Comparison of ENCODE assay signal across 17 mouse cellular contexts in the genomic region with DNA sequence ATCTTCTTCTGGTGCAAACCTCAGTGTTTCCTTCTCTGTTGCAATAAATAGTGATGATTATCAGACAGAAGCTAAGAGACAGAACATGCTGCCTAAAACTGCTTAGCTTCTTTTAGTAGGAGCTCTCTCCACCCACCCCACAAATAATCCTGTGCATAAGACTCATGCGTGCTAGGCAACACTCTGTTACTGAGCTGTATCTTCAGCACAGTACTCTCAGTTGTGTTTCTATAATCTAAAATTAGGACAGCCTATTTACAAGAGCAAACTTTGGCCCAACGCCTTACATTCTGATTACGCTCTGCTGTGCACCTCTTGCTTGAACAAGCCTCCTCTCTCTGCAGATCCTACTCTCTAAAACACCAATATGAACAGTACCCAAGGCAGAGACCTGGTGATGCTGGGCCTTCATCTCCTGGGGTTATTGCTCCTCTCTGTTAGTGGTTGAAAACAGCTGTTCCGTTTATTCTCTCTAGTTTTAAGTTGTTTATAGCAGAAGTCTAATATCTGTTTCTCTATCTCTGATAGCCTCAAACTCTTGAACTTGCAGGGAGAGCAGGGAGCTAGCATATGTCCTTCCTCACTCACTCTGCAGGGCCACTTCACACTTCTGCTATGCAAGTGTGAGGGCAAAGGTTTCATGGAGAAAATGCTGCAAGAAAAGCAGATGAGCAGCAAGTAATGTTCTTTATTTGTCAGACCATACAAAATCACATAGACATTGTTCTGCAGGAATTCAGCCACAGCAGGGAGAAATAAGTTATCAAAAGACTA.
DNase-seq lines count a peak whose midpoint lies in the region; ATAC-seq and TF ChIP-seq lines count a peak whose summit lies in the region.
"Had no signal": no experiment of that assay in that cellular context is flagged by ENCODE, and none has a peak within 500 bp of the region (broad histone marks: within the 10 kb centered on the region; RNA-seq: fewer than 3 reads in every experiment).

No protein-coding gene starts in this region.

- intact Hi-C loops in gastrocnemius, adult 2 months (cut with DNase I), result no loop called here
- intact Hi-C loops in gastrocnemius, postnatal 36 days (cut with DNase I), result no loop called here

- no peaks in the 10 kb centered on the region for H3K27me3 ChIP-seq in lung, postnatal 0 days (replicated peaks; ENCODE audit: insufficient read depth, low read length)
- H3K27me3 ChIP-seq in forebrain, embryonic 13.5 days, result no peaks in the 10 kb centered on the region
- H3K27me3 ChIP-seq: hindbrain, embryonic 15.5 days; limb, embryonic 12.5 days; liver, embryonic 15.5 days; megakaryocyte, embryonic 14.5 days had no signal

- no peak for TF ChIP-seq POLR2A in lung, adult 2 months (IDR thresholded peaks at IDR 0.05; ENCODE audit: borderline replicate concordance, extremely low read depth, low read depth, low read length)

- H3K9ac ChIP-seq in lung, postnatal 0 days (replicated peaks; ENCODE audit: low read depth), result no peak overlapping the region
- H3K9ac ChIP-seq in forebrain, embryonic 13.5 days, result no peak overlapping the region
- H3K9ac ChIP-seq: hindbrain, embryonic 15.5 days; limb, embryonic 12.5 days; liver, embryonic 15.5 days had no signal

- no peak for TF ChIP-seq EP300 in lung, postnatal 0 days (IDR thresholded peaks at IDR 0.05)

- 75% methylated on average over 4 of the region's 4 CpGs for WGBS in lung, postnatal 0 days
- 67% methylated on average over 4 of the region's 4 CpGs for WGBS in lung, adult 2 months
- 92% methylated on average over 4 of the region's 4 CpGs for WGBS in forebrain, embryonic 13.5 days

- no peak for DNase-seq in gastrocnemius, adult 2 months
- DNase-seq in gastrocnemius, postnatal 36 days, result no peak
- peak; percentile 33 for DNase-seq in lung, postnatal 0 days (ENCODE audit: low spot score)
- DNase-seq in lung, adult 2 months, result no peak
- peak; percentile 21 to 64 for DNase-seq in layer of hippocampus, postnatal 14 days (ENCODE audit: low spot score in 2 of 2)
- DNase-seq in right cerebral cortex, postnatal 14 days, result peak; percentile 25
- DNase-seq: adrenal gland, postnatal 25 days; cerebellum, adult 9-11 months; kidney, adult 18-20 months; kidney, postnatal 14 days had no signal

- no peak for TF ChIP-seq CTCF in gastrocnemius, adult 2 months (IDR thresholded peaks at IDR 0.05)
- no peak for TF ChIP-seq CTCF in lung, postnatal 0 days (IDR thresholded peaks at IDR 0.05)
- TF ChIP-seq CTCF in lung, adult 2 months (IDR thresholded peaks at IDR 0.05; ENCODE audit: insufficient read depth, low read length), result no peak

- H3K36me3 ChIP-seq in lung, postnatal 0 days (ENCODE audit: insufficient read depth, low read length), result no peaks in the 10 kb centered on the region
- peaks cover 13% of the 10 kb centered on the region; the same call in 1 of the 2 replicates for H3K36me3 ChIP-seq in forebrain, embryonic 13.5 days (ENCODE audit: poor library complexity, severe bottlenecking)
- H3K36me3 ChIP-seq: hindbrain, embryonic 15.5 days; liver, embryonic 15.5 days had no signal

- no peaks in the 10 kb centered on the region for H3K9me3 ChIP-seq in lung, postnatal 0 days (ENCODE audit: low read length)
- H3K9me3 ChIP-seq in forebrain, embryonic 13.5 days (replicated peaks), result no peaks in the 10 kb centered on the region
- H3K9me3 ChIP-seq: hindbrain, embryonic 15.5 days; limb, embryonic 12.5 days; liver, embryonic 15.5 days; megakaryocyte, embryonic 14.5 days had no signal

- H3K4me2 ChIP-seq in lung, postnatal 0 days (replicated peaks; ENCODE audit: low read depth, low read length), result no peak overlapping the region
- H3K4me2 ChIP-seq in forebrain, embryonic 13.5 days, result no peak overlapping the region
- H3K4me2 ChIP-seq: hindbrain, embryonic 15.5 days; limb, embryonic 12.5 days; liver, embryonic 15.5 days had no signal

- ATAC-seq in lung, postnatal 0 days, result peak; percentile 58; the same call in 1 of the 2 replicates
- ATAC-seq in forebrain, embryonic 13.5 days, result no peak
- no peak for ATAC-seq in megakaryocyte, adult 5-6 weeks (ENCODE audit: poor library complexity, severe bottlenecking)
- ATAC-seq: midbrain, embryonic 16.5 days had no signal

- 0 out of 2 replicates have a peak overlapping the region, but pooled peaks have one; percentile 4 for H3K27ac ChIP-seq in gastrocnemius, adult 2 months
- H3K27ac ChIP-seq in lung, postnatal 0 days (ENCODE audit: low read length), result no peak overlapping the region
- H3K27ac ChIP-seq in forebrain, embryonic 13.5 days, result no peak overlapping the region
- H3K27ac ChIP-seq: hindbrain, embryonic 15.5 days; limb, embryonic 12.5 days; liver, embryonic 15.5 days had no signal

- no peaks in the 10 kb centered on the region for H3K4me1 ChIP-seq in lung, postnatal 0 days (ENCODE audit: insufficient read depth, low read depth, low read length)
- no peaks in the 10 kb centered on the region for H3K4me1 ChIP-seq in lung, adult 2 months (ENCODE audit: control insufficient read depth, insufficient read depth, low read length)
- H3K4me1 ChIP-seq in forebrain, embryonic 13.5 days, result no peaks in the 10 kb centered on the region
- H3K4me1 ChIP-seq: hindbrain, embryonic 15.5 days; limb, embryonic 12.5 days; liver, embryonic 15.5 days; megakaryocyte, embryonic 14.5 days had no signal

- no peak overlapping the region for H3K4me3 ChIP-seq in gastrocnemius, adult 2 months
- no peak overlapping the region for H3K4me3 ChIP-seq in lung, postnatal 0 days (ENCODE audit: low read depth, low read length)
- H3K4me3 ChIP-seq in lung, adult 2 months (replicated peaks; ENCODE audit: extremely low read depth, low read depth, low read length), result no peak overlapping the region
- H3K4me3 ChIP-seq in forebrain, embryonic 13.5 days, result no peak overlapping the region
- H3K4me3 ChIP-seq: hindbrain, embryonic 15.5 days; limb, embryonic 12.5 days; liver, embryonic 15.5 days; megakaryocyte, embryonic 14.5 days had no signal

Comparison
In these comparisons a context has a peak if more than half of its experiments do, and no peak if none do; other contexts are left out.
1. DNase-seq: peak in lung, postnatal 0 days (single experiment), layer of hippocampus, postnatal 14 days (2 of 2) and right cerebral cortex, postnatal 14 days (single experiment); none in gastrocnemius, adult 2 months (single experiment), gastrocnemius, postnatal 36 days (0 of 2) and lung, adult 2 months (single experiment).